Mouse (Mus musculus) ES-Bruce4 (cell line): ENCODE results near the gene Dck. TPM values are rescaled to one million over a fixed set of nuclear protein-coding genes. Genes with fewer than 3 reads are reported as not detected.

ENCODE experiments used
- H3K27ac ChIP-seq: 2 replicates; pipeline ENCODE4 v1.5.1; 2012; ENCODE audit warnings: low read length, inconsistent platforms; ENCODE audit not compliant: insufficient read depth
- H3K27me3 ChIP-seq: 2 replicates; pipeline ENCODE4 v1.6.1; 2012; ENCODE audit warnings: mild to moderate bottlenecking, low read length, inconsistent platforms; ENCODE audit not compliant: control insufficient read depth, poor library complexity, insufficient read depth, severe bottlenecking
- H3K36me3 ChIP-seq: 2 replicates; pipeline ENCODE4 v1.6.1; 2012; ENCODE audit warnings: inconsistent platforms, mild to moderate bottlenecking, low read length, moderate library complexity; ENCODE audit not compliant: control insufficient read depth, poor library complexity, insufficient read depth, severe bottlenecking
- H3K4me1 ChIP-seq: one replicate; pipeline ENCODE4 v1.8.1; 2011; ENCODE audit warnings: low read length; ENCODE audit not compliant: control insufficient read depth, insufficient read depth
- H3K4me3 ChIP-seq: 2 replicates; pipeline ENCODE4 v1.5.1; 2011; ENCODE audit warnings: low read depth, mild to moderate bottlenecking, low read length
- H3K9ac ChIP-seq: 2 replicates; pipeline ENCODE4 v1.6.1; 2012; ENCODE audit warnings: low read depth, mild to moderate bottlenecking, inconsistent platforms; ENCODE audit not compliant: poor library complexity, severe bottlenecking
- H3K9me3 ChIP-seq: replicated peaks from 2 replicates; pipeline ENCODE4 v1.6.1; 2012; ENCODE audit warnings: mild to moderate bottlenecking, low read length, inconsistent platforms; ENCODE audit not compliant: control insufficient read depth, poor library complexity, insufficient read depth, severe bottlenecking
- CTCF ChIP-seq: IDR thresholded peaks from one replicate; pipeline ENCODE4 v1.8.1; 2011; ENCODE audit warnings: low read depth, low read length
- EP300 ChIP-seq: IDR thresholded peaks from 2 replicates; pipeline ENCODE4 v1.6.1; 2011; ENCODE audit warnings: low read depth, low read length; ENCODE audit not compliant: insufficient read depth
- POLR2A ChIP-seq: IDR thresholded peaks from one replicate; pipeline ENCODE4 v1.8.1; 2011; ENCODE audit warnings: low read length; ENCODE audit not compliant: insufficient read depth
- polyA plus RNA-seq: library from polyadenylated mRNA; stranded (reverse); fragments of >200 nt; gene quantifications from 2 replicates; pipeline ENCODE4 v1.2.4, GENCODE M21; 2011; ENCODE audit warnings: low read depth; ENCODE audit not compliant: missing spikeins, insufficient read depth, insufficient read length

The Dck gene
- polyA plus RNA-seq, 1 experiment, result 41.2 TPM

GRCm38 (mm10) chr5:88831935-88832334 is 67.1 kb downstream of the Dck start:
- no peak for TF ChIP-seq CTCF
- no peak for TF ChIP-seq POLR2A
- no peak for TF ChIP-seq EP300
- Histone ChIP-seq H3K9ac (no peak overlapping the region), H3K4me3 (no peak overlapping the region), H3K27ac (no peak overlapping the region), H3K4me1 (no peaks in the 10 kb centered on the region), H3K36me3 (no peaks in the 10 kb centered on the region), H3K9me3 (no peaks in the 10 kb centered on the region), H3K27me3 (no peaks in the 10 kb centered on the region; the same call in 1 of the 2 replicates)

Other genes starting within 250 kb of the Dck start
- gene Jchain, start 237.1 kb upstream of the Dck start, polyA plus RNA-seq, result not detected in 2 replicates
- gene Utp3, start 210.5 kb upstream of the Dck start, polyA plus RNA-seq, result 100.0 and 108 TPM in 2 replicates
- 30.1 and 30.6 TPM in 2 replicates for gene Rufy3, start 200.0 kb upstream of the Dck start, polyA plus RNA-seq
- gene Grsf1, start 88.8 kb upstream of the Dck start, polyA plus RNA-seq, result 125 and 139 TPM in 2 replicates
- gene Mob1b, start 44.1 kb upstream of the Dck start, polyA plus RNA-seq, result 22.6 and 26.1 TPM in 2 replicates
- 8.3 and 8.5 TPM in 2 replicates for gene Slc4a4, start 121.8 kb downstream of the Dck start, polyA plus RNA-seq